Mouse (Mus musculus) MEL (cell line): Measurements from ENCODE around the gene 9430015G10Rik. TPM values are rescaled to one million over a fixed set of nuclear protein-coding genes. Genes with fewer than 3 reads are reported as not detected.

Source experiments
- DNase-seq: peaks from one replicate; pipeline ENCODE4 v3.0.0; 2011; ENCODE audit warnings: low read depth, low spot score
- H3K27ac ChIP-seq: 2 replicates; pipeline ENCODE4 v1.5.1; 2012; ENCODE audit warnings: low read depth, mild to moderate bottlenecking, control low read depth, low read length, moderate library complexity; ENCODE audit not compliant: control insufficient read depth
- H3K27me3 ChIP-seq, 2 experiments: fragments of 150-350 bp in 1 of 2; sonication (generic) in 1 of 2; 2 replicates each; pipeline ENCODE4 v1.6.1; 2012; ENCODE audit warnings: low read length in 2 of 2, mild to moderate bottlenecking in 2 of 2, improper control_type of control experiment in 1 of 2, moderate library complexity in 1 of 2; ENCODE audit not compliant: insufficient read depth in 2 of 2, control insufficient read depth in 1 of 2
- H3K36me3 ChIP-seq, 2 experiments: 2 replicates each; pipeline ENCODE4 v1.6.1; 2012 to 2014; ENCODE audit warnings: low read length in 2 of 2, improper control_type of control experiment in 1 of 2, inconsistent platforms in 1 of 2, mild to moderate bottlenecking in 1 of 2; ENCODE audit not compliant: insufficient read depth in 2 of 2, control insufficient read depth in 1 of 2
- H3K4me1 ChIP-seq, 2 experiments: fragments of 150-350 bp in 1 of 2; sonication (generic) in 1 of 2; 2 replicates each; pipeline ENCODE4 v1.6.1; 2012; ENCODE audit warnings: low read length in 2 of 2, improper control_type of control experiment in 1 of 2, mild to moderate bottlenecking in 1 of 2; ENCODE audit not compliant: insufficient read depth in 2 of 2, control insufficient read depth in 1 of 2
- H3K4me3 ChIP-seq, 2 experiments: fragments of 150-350 bp in 1 of 2; sonication (generic) in 1 of 2; 2 replicates each; pipeline ENCODE4 v1.5.1; 2012; ENCODE audit warnings: low read depth in 2 of 2, low read length in 2 of 2, mild to moderate bottlenecking in 2 of 2, moderate library complexity in 2 of 2, control low read depth in 1 of 2, improper control_type of control experiment in 1 of 2; ENCODE audit not compliant: control insufficient read depth in 1 of 2, insufficient read depth in 1 of 2
- H3K79me2 ChIP-seq: 2 replicates; pipeline ENCODE4 v1.6.1; 2012; ENCODE audit warnings: mild to moderate bottlenecking, low read length, moderate library complexity; ENCODE audit not compliant: control insufficient read depth, poor library complexity, insufficient read depth
- H3K9ac ChIP-seq: 2 replicates; pipeline ENCODE4 v1.6.1; 2012; ENCODE audit warnings: low read depth, mild to moderate bottlenecking, control low read depth, low read length, moderate library complexity; ENCODE audit not compliant: control insufficient read depth, poor library complexity, severe bottlenecking
- H3K9me3 ChIP-seq: fragments of 150-350 bp; sonication (generic); replicated peaks from 2 replicates; pipeline ENCODE4 v1.6.1; 2012; ENCODE audit warnings: mild to moderate bottlenecking, low read length, improper control_type of control experiment, moderate library complexity; ENCODE audit not compliant: insufficient read depth
- BHLHE40 ChIP-seq: IDR thresholded peaks from 2 replicates; pipeline ENCODE4 v1.6.1; 2012; ENCODE audit warnings: low read depth, mild to moderate bottlenecking, inconsistent platforms, low read length, improper control_type of control experiment, borderline replicate concordance
- CHD1 ChIP-seq: IDR thresholded peaks from 2 replicates; pipeline ENCODE4 v1.6.1; 2012; ENCODE audit warnings: low read depth, mild to moderate bottlenecking, inconsistent platforms, low read length, improper control_type of control experiment
- CHD2 ChIP-seq: IDR thresholded peaks from 2 replicates; pipeline ENCODE4 v1.6.1; 2011; ENCODE audit warnings: low read length, improper control_type of control experiment
- ELF1 ChIP-seq: IDR thresholded peaks from 2 replicates; pipeline ENCODE4 v1.6.1; 2014; ENCODE audit warnings: low read depth, mild to moderate bottlenecking, inconsistent platforms, low read length, improper control_type of control experiment, moderate library complexity
- ETS1 ChIP-seq: IDR thresholded peaks from 2 replicates; pipeline ENCODE4 v1.6.1; 2012; ENCODE audit warnings: low read depth, mild to moderate bottlenecking, inconsistent platforms, low read length, improper control_type of control experiment, moderate library complexity
- GABPA ChIP-seq: IDR thresholded peaks from 2 replicates; pipeline ENCODE4 v1.6.1; 2012; ENCODE audit warnings: low read depth, mild to moderate bottlenecking, inconsistent platforms, low read length, improper control_type of control experiment, moderate library complexity
- GATA1 ChIP-seq: IDR thresholded peaks from 2 replicates; pipeline ENCODE4 v1.6.1; 2011; ENCODE audit warnings: low read depth, low read length, improper control_type of control experiment
- HCFC1 ChIP-seq: IDR thresholded peaks from 2 replicates; pipeline ENCODE4 v1.6.1; 2012; ENCODE audit warnings: low read depth, mild to moderate bottlenecking, inconsistent platforms, low read length, improper control_type of control experiment, moderate library complexity
- KAT2A ChIP-seq: conservative IDR thresholded peaks from 2 replicates; pipeline ENCODE4 v1.6.1; 2012; ENCODE audit warnings: low read depth, low read length, improper control_type of control experiment, inconsistent platforms
- MAFK ChIP-seq: IDR thresholded peaks from 2 replicates; pipeline ENCODE4 v1.6.1; 2011; ENCODE audit warnings: low read depth, mild to moderate bottlenecking, low read length, improper control_type of control experiment, borderline replicate concordance
- MAX ChIP-seq: IDR thresholded peaks from 2 replicates; pipeline ENCODE4 v1.6.1; 2011; ENCODE audit warnings: low read length, improper control_type of control experiment
- MXI1 ChIP-seq: IDR thresholded peaks from 2 replicates; pipeline ENCODE4 v1.6.1; 2011; ENCODE audit warnings: mild to moderate bottlenecking, low read depth, low read length, improper control_type of control experiment
- NELFE ChIP-seq: IDR thresholded peaks from 2 replicates; pipeline ENCODE4 v1.6.1; 2011; ENCODE audit warnings: low read depth, low read length, improper control_type of control experiment
- NRF1 ChIP-seq: IDR thresholded peaks from 2 replicates; pipeline ENCODE4 v1.6.1; 2014; ENCODE audit warnings: low read depth, mild to moderate bottlenecking, inconsistent platforms, low read length, improper control_type of control experiment, moderate library complexity; ENCODE audit not compliant: poor library complexity, insufficient read depth, severe bottlenecking
- POLR2A ChIP-seq, 2 experiments: IDR thresholded peaks; 2 replicates each; pipeline ENCODE4 v1.6.1; 2011 to 2012; ENCODE audit warnings: low read length in 2 of 2, mild to moderate bottlenecking in 2 of 2, control low read depth in 1 of 2, improper control_type of control experiment in 1 of 2, low read depth in 1 of 2, moderate library complexity in 1 of 2; ENCODE audit not compliant: control insufficient read depth in 1 of 2, insufficient read depth in 1 of 2, poor library complexity in 1 of 2
- SIN3A ChIP-seq: IDR thresholded peaks from 2 replicates; pipeline ENCODE4 v1.6.1; 2012; ENCODE audit warnings: low read length, improper control_type of control experiment, inconsistent platforms
- TCF12 ChIP-seq: IDR thresholded peaks from 2 replicates; pipeline ENCODE4 v1.6.1; 2014; ENCODE audit warnings: low read depth, mild to moderate bottlenecking, inconsistent platforms, low read length, improper control_type of control experiment, moderate library complexity
- USF1 ChIP-seq: IDR thresholded peaks from 2 replicates; pipeline ENCODE4 v1.6.1; 2014; ENCODE audit warnings: low read depth, mild to moderate bottlenecking, inconsistent platforms, low read length, improper control_type of control experiment, moderate library complexity
- USF2 ChIP-seq, 2 experiments: IDR thresholded peaks; 2 replicates each; pipeline ENCODE4 v1.6.1; 2011 to 2012; ENCODE audit warnings: improper control_type of control experiment in 2 of 2, low read length in 2 of 2, borderline replicate concordance in 1 of 2, inconsistent platforms in 1 of 2, low read depth in 1 of 2, mild to moderate bottlenecking in 1 of 2; ENCODE audit not compliant: insufficient read depth in 1 of 2
- ZKSCAN1 ChIP-seq: IDR thresholded peaks from 2 replicates; pipeline ENCODE4 v1.6.1; 2012; ENCODE audit warnings: low read depth, mild to moderate bottlenecking, inconsistent platforms, low read length, improper control_type of control experiment, moderate library complexity
- polyA plus RNA-seq, 2 experiments: library from polyadenylated mRNA; stranded (reverse) in 1 of 2; unstranded in 1 of 2; fragments of >175 nt in 1 of 2; fragments of >200 nt in 1 of 2; gene quantifications; 2 replicates each; pipeline versions ENCODE4 v1.2.1 to v1.2.4; 2012; ENCODE audit warnings: low replicate concordance in 2 of 2, low read depth in 1 of 2; ENCODE audit not compliant: insufficient read length in 2 of 2, insufficient read depth in 1 of 2, missing spikeins in 1 of 2
- total RNA-seq: library from RNA; depleted of rRNA; stranded (reverse); fragments of 300-350 nt; gene quantifications from 2 replicates; pipeline ENCODE4 v1.2.3, GENCODE M21; 2012

Gene 9430015G10Rik
- total and polyA plus RNA-seq, 3 experiments = 28.7 to 52.9 TPM; not detected in 1

DNA sequence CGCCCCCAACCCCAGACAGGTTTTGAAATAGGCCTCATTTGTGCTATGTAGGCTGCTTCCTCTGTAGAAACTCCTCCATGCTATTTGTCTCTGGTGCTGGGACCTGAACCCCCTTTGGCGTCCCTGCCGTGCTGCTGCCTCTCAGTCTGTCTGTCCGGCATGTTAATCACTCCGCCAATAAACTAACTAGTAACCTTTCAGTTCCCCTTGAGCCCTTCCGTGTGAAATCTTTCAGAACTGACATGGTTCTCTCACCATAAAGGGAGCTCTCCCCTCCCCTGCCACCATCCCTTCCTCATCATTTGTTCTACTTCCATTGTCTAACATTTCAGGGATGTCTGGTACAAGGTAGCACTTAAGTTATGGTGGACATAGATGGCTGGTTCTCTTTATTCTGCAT lies 10.4 kb upstream of the 9430015G10Rik start:
- peaks cover 1 to 2% of the 10 kb centered on the region in 2 experiments; a peak in 2 of 4 replicates for H3K27me3 ChIP-seq
- TF ChIP-seq ELF1 = no peak
- TF ChIP-seq MXI1 = no peak
- no peak for TF ChIP-seq SIN3A
- DNase-seq = no peak
- H3K27ac ChIP-seq = no peak overlapping the region
- peaks cover 0 to 5% of the 10 kb centered on the region in 2 experiments; a peak in 3 of 4 replicates for H3K4me1 ChIP-seq
- H3K9ac ChIP-seq = no peak overlapping the region
- no peaks in the 10 kb centered on the region for H3K79me2 ChIP-seq
- peaks cover 0 to 12% of the 10 kb centered on the region in 2 experiments; a peak in 2 of 4 replicates for H3K36me3 ChIP-seq
- H3K4me3 ChIP-seq = no peak overlapping the region
- H3K9me3 ChIP-seq = no peaks in the 10 kb centered on the region

- no peak overlapping the region for H3K9ac ChIP-seq
- H3K36me3 ChIP-seq = peaks cover 0 to 12% of the 10 kb centered on the region in 2 experiments; a peak in 2 of 4 replicates
- no peaks in the 10 kb centered on the region for H3K9me3 ChIP-seq
- H3K27ac ChIP-seq = no peak overlapping the region
- no peak for DNase-seq
- no peaks in the 10 kb centered on the region for H3K79me2 ChIP-seq
- no peak overlapping the region for H3K4me3 ChIP-seq
- TF ChIP-seq USF2 (IDR thresholded peaks at IDR 0.05; ENCODE audit: borderline replicate concordance in 1 of 2, insufficient read depth in 1 of 2, low read depth in 1 of 2, low read length in 2 of 2) = no peak
- no peak for TF ChIP-seq CHD1
- TF ChIP-seq TCF12 = no peak
- no peak for TF ChIP-seq NRF1
- TF ChIP-seq CHD2 = no peak
- no peak for TF ChIP-seq KAT2A
- TF ChIP-seq HCFC1 = no peak
- no peak for TF ChIP-seq MAX
- no peak for TF ChIP-seq ZKSCAN1
- no peak for TF ChIP-seq BHLHE40
- no peak for TF ChIP-seq GABPA
- TF ChIP-seq NELFE = no peak
- no peak for TF ChIP-seq GATA1
- TF ChIP-seq POLR2A (IDR thresholded peaks at IDR 0.05; ENCODE audit: control insufficient read depth in 1 of 2, insufficient read depth in 1 of 2, low read depth in 1 of 2, low read length in 2 of 2, poor library complexity in 1 of 2) = no peak
- no peak for TF ChIP-seq MAFK
- no peak for TF ChIP-seq USF1
- TF ChIP-seq ETS1 = no peak
- TF ChIP-seq, all 39 proteins: peak for 0
- Histone ChIP-seq H3K4me1 (peaks cover 0 to 5% of the 10 kb centered on the region in 2 experiments; a peak in 3 of 4 replicates), H3K27me3 (peaks cover 1 to 2% of the 10 kb centered on the region in 2 experiments; a peak in 2 of 4 replicates)
Measured at GRCm38 (mm10) chr4:156100501-156100900, 9.3 kb upstream of the 9430015G10Rik start.
